Mouse (Mus musculus) neural tube, embryonic 11.5 days (tissue): ENCODE measurements around the gene Bcl2l14. TPM values are rescaled to one million over a fixed set of nuclear protein-coding genes. Genes with fewer than 3 reads are reported as not detected.

Experiments
- ATAC-seq: fragments of 200-750 bp; cut with Nextera tagmentation; 2 replicates; pipeline ENCODE4 v1.8.0; 2017; ENCODE audit warnings: moderate number of reproducible peaks, mild to moderate bottlenecking, moderate TSS enrichment, moderate library complexity; ENCODE audit not compliant: insufficient read depth, low FRiP score, low TSS enrichment
- DNase-seq: peaks from one replicate; pipeline ENCODE4 v3.0.0-alpha.2; 2015; ENCODE audit warnings: low spot score
- H3K27ac ChIP-seq: fragments of 300-500 bp; sonication (generic); 2 replicates; pipeline ENCODE4 v1.5.1; 2014; ENCODE audit warnings: low read depth, mild to moderate bottlenecking, low read length
- H3K27me3 ChIP-seq: fragments of 300-500 bp; sonication (generic); 2 replicates; pipeline ENCODE4 v1.6.1; 2014; ENCODE audit warnings: mild to moderate bottlenecking, low read length, mixed read lengths; ENCODE audit not compliant: control insufficient read depth, insufficient read depth
- H3K36me3 ChIP-seq: fragments of 300-500 bp; sonication (generic); 2 replicates; pipeline ENCODE4 v1.6.1; 2014; ENCODE audit warnings: mild to moderate bottlenecking, low read length, moderate library complexity, mixed read lengths; ENCODE audit not compliant: control insufficient read depth, insufficient read depth
- H3K4me1 ChIP-seq: fragments of 300-500 bp; sonication (generic); 2 replicates; pipeline ENCODE4 v1.6.1; 2014; ENCODE audit warnings: low read length, mixed read lengths; ENCODE audit not compliant: control insufficient read depth, insufficient read depth
- H3K4me2 ChIP-seq: fragments of 300-500 bp; sonication (generic); 2 replicates; pipeline ENCODE4 v1.6.1; 2014; ENCODE audit warnings: low read depth, mild to moderate bottlenecking, moderate library complexity
- H3K4me3 ChIP-seq: fragments of 300-500 bp; sonication (generic); 2 replicates; pipeline ENCODE4 v1.5.1; 2014; ENCODE audit warnings: low read depth, low read length
- H3K9ac ChIP-seq: fragments of 300-500 bp; sonication (generic); 2 replicates; pipeline ENCODE4 v1.6.1; 2014; ENCODE audit warnings: mild to moderate bottlenecking, low read length
- H3K9me3 ChIP-seq: fragments of 300-500 bp; sonication (generic); 2 replicates; pipeline ENCODE4 v1.6.1; 2016; ENCODE audit warnings: low read length; ENCODE audit not compliant: control insufficient read depth
- WGBS: fragments of 180-500 bp; shearing (Covaris S2); extraction: QIAGEN DNeasy Blood & Tissue Kit; methylation state at CpG from one replicate; pipeline ENCODE4 v1.1.7; 2014; 5-methylcytosine and 5-hydroxymethylcytosine counted together
- polyA plus RNA-seq: library from polyadenylated mRNA; unstranded; fragments of >200 nt; fragmentation: Nextera tagmentation; extraction: Ambion mirVana; gene quantifications from 2 replicates; pipeline ENCODE4 v1.2.1, GENCODE M21; 2014

The Bcl2l14 gene
- polyA plus RNA-seq, 1 experiment from 2014 or later: not detected

DNA sequence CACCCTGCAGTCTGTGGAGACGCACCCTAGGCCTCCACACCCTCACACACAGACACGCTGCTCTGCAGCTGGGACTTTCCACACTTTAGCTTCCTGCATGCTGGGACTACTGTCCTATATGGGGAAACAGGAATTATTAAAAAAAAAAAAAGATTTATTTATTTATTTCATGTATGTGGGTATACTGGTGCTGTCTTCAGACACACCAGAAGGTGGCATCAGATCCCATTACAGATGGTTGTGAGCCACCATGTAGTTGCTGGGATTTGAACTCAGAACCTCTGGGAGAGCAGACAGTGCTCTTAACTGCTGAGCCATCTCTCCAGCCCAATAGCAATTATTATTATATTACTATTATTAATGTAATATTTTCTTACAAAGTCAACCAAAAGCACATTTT lies 73.2 kb downstream of the Bcl2l14 start:
- no peak overlapping the region for H3K9ac ChIP-seq
- no peak overlapping the region for H3K27ac ChIP-seq
- ATAC-seq (no peak), DNase-seq (no peak)
- H3K4me2 ChIP-seq: no peak overlapping the region
- no peaks in the 10 kb centered on the region for H3K9me3 ChIP-seq
- peaks cover 4% of the 10 kb centered on the region; the same call in 1 of the 2 replicates for H3K36me3 ChIP-seq
- no peaks in the 10 kb centered on the region for H3K4me1 ChIP-seq
- H3K27me3 ChIP-seq: no peaks in the 10 kb centered on the region
- WGBS: 93% methylated on average over 2 of the region's 2 CpGs
- H3K4me3 ChIP-seq: no peak overlapping the region

- H3K4me3 ChIP-seq: no peak overlapping the region
- H3K4me2 ChIP-seq: no peak overlapping the region
- no peak overlapping the region for H3K9ac ChIP-seq
- H3K4me1 ChIP-seq: no peaks in the 10 kb centered on the region
- ATAC-seq: no peak
- no peak overlapping the region for H3K27ac ChIP-seq
- DNase-seq: no peak
- 93% methylated on average over 13 of the region's 14 CpGs for WGBS
- no peaks in the 10 kb centered on the region for H3K9me3 ChIP-seq
- H3K36me3 ChIP-seq: peaks cover 3% of the 10 kb centered on the region; the same call in 1 of the 2 replicates
- no peaks in the 10 kb centered on the region for H3K27me3 ChIP-seq
Observed at GRCm38 (mm10) chr6:134470857-134471256, 74.7 kb downstream of the Bcl2l14 start.

- Histone ChIP-seq H3K4me2 (no peak overlapping the region), H3K36me3 (peaks cover 3% of the 10 kb centered on the region; the same call in 1 of the 2 replicates), H3K27ac (no peak overlapping the region), H3K9ac (no peak overlapping the region), H3K4me3 (no peak overlapping the region), H3K9me3 (no peaks in the 10 kb centered on the region), H3K27me3 (no peaks in the 10 kb centered on the region), H3K4me1 (no peaks in the 10 kb centered on the region)
- ATAC-seq: no peak
- WGBS: 83% methylated on average over 7 of the region's 7 CpGs
- no peak for DNase-seq
Observed at GRCm38 (mm10) chr6:134473143-134473561, 77.0 kb downstream of the Bcl2l14 start.

DNA sequence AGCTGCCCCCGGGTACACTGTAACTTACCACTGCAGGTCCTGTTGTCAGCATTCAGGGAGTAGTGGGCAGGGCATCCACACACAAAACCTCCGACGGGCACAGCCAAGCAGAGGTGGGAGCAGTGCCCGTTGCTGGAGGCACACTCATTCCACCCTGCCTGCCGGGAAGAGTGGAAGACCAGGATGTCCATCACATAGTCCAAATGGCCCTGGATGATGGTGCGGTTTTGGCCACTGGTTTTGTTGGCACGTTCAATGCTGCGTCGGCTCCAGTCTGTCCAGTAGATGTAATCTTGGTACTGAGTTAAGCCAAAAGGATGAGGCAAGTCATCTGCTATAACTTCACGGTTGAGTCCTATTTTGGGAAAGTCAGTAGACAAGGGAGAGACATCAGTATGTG lies 83.4 kb downstream of the Bcl2l14 start:
- DNase-seq (no peak), ATAC-seq (no peak)
- Histone ChIP-seq H3K4me2 (no peak overlapping the region), H3K9me3 (no peaks in the 10 kb centered on the region), H3K9ac (no peak overlapping the region), H3K4me3 (no peak overlapping the region), H3K27me3 (no peaks in the 10 kb centered on the region), H3K27ac (no peak overlapping the region), H3K36me3 (peaks cover 15% of the 10 kb centered on the region), H3K4me1 (no peaks in the 10 kb centered on the region)
- 97% methylated on average over 10 of the region's 10 CpGs for WGBS

GRCm38 (mm10) chr6:134486318-134486717 lies 90.2 kb downstream of the Bcl2l14 start:
- no peak overlapping the region for H3K4me3 ChIP-seq
- DNase-seq (no peak), ATAC-seq (no peak)
- no peaks in the 10 kb centered on the region for H3K4me1 ChIP-seq
- no peak overlapping the region for H3K27ac ChIP-seq
- no peaks in the 10 kb centered on the region for H3K27me3 ChIP-seq
- H3K9ac ChIP-seq: no peak overlapping the region
- H3K4me2 ChIP-seq: no peak overlapping the region
- WGBS: 92% methylated on average over 9 of the region's 9 CpGs
- no peaks in the 10 kb centered on the region for H3K9me3 ChIP-seq
- H3K36me3 ChIP-seq: peaks cover 8% of the 10 kb centered on the region

Other genes starting within 250 kb of the Bcl2l14 start
- gene Lrp6, start 170.6 kb downstream of the Bcl2l14 start, polyA plus RNA-seq: 27.3 and 29.2 TPM in 2 replicates
- gene Mansc1, start 236.2 kb downstream of the Bcl2l14 start, polyA plus RNA-seq: 0.55 and 0.72 TPM in 2 replicates
- gene Borcs5, start 243.2 kb downstream of the Bcl2l14 start, polyA plus RNA-seq: 27.8 and 32.1 TPM in 2 replicates